Mouse (Mus musculus) lung, postnatal 0 days (tissue): Measurements from ENCODE around the gene Otud7b.

Experiments used
- CTCF ChIP-seq: IDR thresholded peaks from 2 replicates; pipeline ENCODE4 v1.5.1; 2016; ENCODE audit warnings: antibody characterized with exemption, mild to moderate bottlenecking
- EP300 ChIP-seq: IDR thresholded peaks from 2 replicates; pipeline ENCODE4 v1.6.1; 2016; ENCODE audit warnings: antibody characterized with exemption, mild to moderate bottlenecking, control low read depth

GRCm38 (mm10) chr3:96199731-96200130, 95.4 kb downstream of the Otud7b start:
- TF ChIP-seq CTCF (no peak), EP300 (no peak)
